Mouse (Mus musculus): ENCODE measurements at regions not wholly inside any gene's neighbourhood (a gene's known extent, or its start where the extent isn't known, plus 50 kb on each side); places are given as distances from the start of the nearest gene placed in this dataset.
A peak's percentile ranks its signal among the peaks of the same experiment; 100 is the strongest.

DNA sequence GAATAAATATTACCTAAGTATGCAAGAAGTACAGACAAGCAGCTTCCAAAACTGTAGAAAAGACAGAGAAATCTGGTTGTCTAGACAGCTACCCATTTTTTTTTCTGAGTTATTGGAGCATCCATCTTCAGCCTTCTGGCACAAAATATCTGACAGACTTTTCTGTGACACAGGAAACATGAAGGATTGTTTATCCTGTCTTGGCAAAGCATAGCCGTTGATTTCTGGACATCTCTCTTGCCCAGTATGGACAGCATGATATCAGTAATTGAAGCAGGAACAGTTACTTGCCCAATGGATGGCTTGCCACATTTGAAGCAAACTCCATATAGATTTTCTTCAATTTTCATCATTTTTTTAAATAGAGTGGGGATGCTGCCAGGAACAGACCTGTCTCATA, 96.1 kb upstream of the Naaladl2 start:
- no peak for DNase-seq (ENCODE audit: low read depth, low spot score)

- DNase-seq (ENCODE audit: low read depth, low spot score): peak; percentile 13
These were observed 76.5 kb upstream of the Naaladl2 start for GRCm38 (mm10) chr3:25220601-25221000.

GRCm38 (mm10) chr3:25208041-25208685, 64.1 kb upstream of the Naaladl2 start:
- no peak for DNase-seq (ENCODE audit: low read depth, low spot score)

All from ES-CJ7 (cell line).